Mouse (Mus musculus): ENCODE results near the gene Ptprt.

- no peak for TF ChIP-seq CTCF (IDR thresholded peaks at IDR 0.05; ENCODE audit: low read depth, low read length)
- no peak for TF ChIP-seq POLR2A (IDR thresholded peaks at IDR 0.05; ENCODE audit: extremely low read depth, insufficient read depth, low read length)
Observed at GRCm38 (mm10) chr2:161704811-161705210, 956.1 kb downstream of the Ptprt start.
